In the genomic region with DNA sequence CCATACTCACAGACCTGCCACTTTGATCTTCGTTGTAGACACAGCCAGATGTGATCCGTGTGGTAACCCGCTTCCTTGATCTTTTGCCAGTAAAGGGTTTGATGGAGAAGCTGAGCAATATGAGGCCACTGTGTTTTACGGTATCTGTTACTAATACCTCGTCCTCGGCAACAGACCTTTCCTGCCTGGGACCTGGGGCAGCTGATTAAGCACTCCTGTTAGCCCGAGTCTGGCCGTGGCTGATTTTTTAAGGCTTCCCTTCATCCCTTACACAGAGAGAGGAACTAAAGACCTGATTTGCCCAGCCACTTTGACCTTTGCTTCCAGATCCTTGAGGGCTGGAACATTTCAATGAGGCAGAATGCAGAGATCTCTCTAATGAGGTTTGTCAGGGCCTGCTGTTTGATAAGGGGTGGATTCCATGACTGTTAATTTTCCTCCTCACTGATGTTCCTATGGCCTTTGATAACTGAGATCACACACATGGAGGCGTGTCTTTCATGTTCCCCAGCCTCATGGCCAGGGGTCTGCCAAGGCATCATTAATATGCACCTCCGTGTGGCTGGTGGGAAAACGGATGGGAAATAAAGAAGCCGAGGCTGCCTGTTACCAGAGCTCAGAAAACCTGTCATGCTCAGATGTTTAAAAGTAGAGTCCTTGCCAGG, we compare ENCODE assay signal across 18 mouse cellular contexts.
DNase-seq lines count a peak whose midpoint lies in the region; ATAC-seq and TF ChIP-seq lines count a peak whose summit lies in the region.
"Had no signal": no experiment of that assay in that cellular context is flagged by ENCODE, and none has a peak within 500 bp of the region (broad histone marks: within the 10 kb centered on the region; RNA-seq: fewer than 3 reads in every experiment).

No protein-coding gene starts in this region.

- no peaks in the 10 kb centered on the region for H3K36me3 ChIP-seq in heart, embryonic 15.5 days
- H3K36me3 ChIP-seq in heart, adult 2 months (ENCODE audit: control insufficient read depth, insufficient read depth, low read length) = no peaks in the 10 kb centered on the region
- no peaks in the 10 kb centered on the region for H3K36me3 ChIP-seq in embryonic facial prominence, embryonic 14.5 days (ENCODE audit: control insufficient read depth, insufficient read depth, low read length)
- H3K36me3 ChIP-seq: embryonic facial prominence, embryonic 15.5 days; limb, embryonic 15.5 days had no signal

- DNase-seq in heart, adult 2 months = no peak
- DNase-seq in embryo, embryonic 11 days = peak; percentile 42
- peak; percentile 35 for DNase-seq in embryonic facial prominence, embryonic 14.5 days (ENCODE audit: low spot score)
- peak; percentile 64 for DNase-seq in retina, embryonic 14.5 days (ENCODE audit: low spot score)
- DNase-seq in adrenal gland, adult 8-10 months = no peak
- no peak for DNase-seq in gastrocnemius, adult 2 months
- DNase-seq: cerebellum, adult 2 months; kidney, adult 2 months; kidney, postnatal 4 days; layer of hippocampus, postnatal 36 days; lung, adult 18-20 months; right cerebral cortex, postnatal 4 days; thymus, adult 2 months had no signal

- no peak; the same call in 1 of the 2 replicates for ATAC-seq in heart, embryonic 15.5 days (replicated peaks; ENCODE audit: insufficient number of reproducible peaks, insufficient read depth, low FRiP score, low read depth)
- no peak for ATAC-seq in embryonic facial prominence, embryonic 14.5 days (ENCODE audit: low read depth)
- ATAC-seq: activated CD4-positive, CD25-positive, alpha-beta regulatory T cell, adult 4 months had no signal

- WGBS in heart, embryonic 15.5 days = 24% methylated on average over 12 of the region's 12 CpGs
- 49% methylated on average over 12 of the region's 12 CpGs for WGBS in heart, adult 2 months
- WGBS in embryonic facial prominence, embryonic 14.5 days = 36% methylated on average over 12 of the region's 12 CpGs

- TF ChIP-seq EP300 in heart, adult 2 months (IDR thresholded peaks at IDR 0.05; ENCODE audit: insufficient read depth, low read depth, low read length) = no peak

- no peak overlapping the region; the same call in 1 of the 2 replicates for H3K27ac ChIP-seq in heart, embryonic 15.5 days
- no peak overlapping the region for H3K27ac ChIP-seq in heart, adult 2 months
- H3K27ac ChIP-seq in embryonic facial prominence, embryonic 14.5 days (replicated peaks; ENCODE audit: low read depth, low read length) = no peak overlapping the region
- no peak overlapping the region for H3K27ac ChIP-seq in gastrocnemius, adult 2 months
- H3K27ac ChIP-seq: embryonic facial prominence, embryonic 15.5 days; hindbrain, embryonic 14.5 days; limb, embryonic 15.5 days had no signal

- H3K27me3 ChIP-seq in heart, embryonic 15.5 days = no peaks in the 10 kb centered on the region
- no peaks in the 10 kb centered on the region for H3K27me3 ChIP-seq in heart, adult 2 months (ENCODE audit: control insufficient read depth, insufficient read depth, low read length)
- H3K27me3 ChIP-seq in embryonic facial prominence, embryonic 14.5 days (replicated peaks; ENCODE audit: control insufficient read depth, insufficient read depth, low read length) = no peaks in the 10 kb centered on the region
- H3K27me3 ChIP-seq: embryonic facial prominence, embryonic 15.5 days; limb, embryonic 15.5 days had no signal

- peaks cover 17% of the 10 kb centered on the region for H3K4me1 ChIP-seq in heart, embryonic 15.5 days (replicated peaks)
- no peaks in the 10 kb centered on the region for H3K4me1 ChIP-seq in heart, adult 2 months (ENCODE audit: control insufficient read depth, insufficient read depth, low read length)
- H3K4me1 ChIP-seq in embryonic facial prominence, embryonic 14.5 days (ENCODE audit: control insufficient read depth, insufficient read depth, low read length) = peaks cover 18% of the 10 kb centered on the region

- H3K9ac ChIP-seq in heart, embryonic 15.5 days = no peak overlapping the region
- H3K9ac ChIP-seq in heart, adult 2 months (ENCODE audit: low read depth, low read length) = no peak overlapping the region
- H3K9ac ChIP-seq in embryonic facial prominence, embryonic 14.5 days (ENCODE audit: low read depth, low read length) = no peak overlapping the region
- H3K9ac ChIP-seq: embryonic facial prominence, embryonic 15.5 days; hindbrain, embryonic 14.5 days; limb, embryonic 15.5 days had no signal

- no peak for TF ChIP-seq POLR2A in heart, adult 2 months (IDR thresholded peaks at IDR 0.05; ENCODE audit: insufficient read depth, low read depth, low read length)

- peak overlapping the region; percentile 45; the same call in 1 of the 2 replicates for H3K4me2 ChIP-seq in heart, embryonic 15.5 days
- H3K4me2 ChIP-seq in embryonic facial prominence, embryonic 14.5 days (ENCODE audit: low read depth, low read length) = no peak overlapping the region
- H3K4me2 ChIP-seq: embryonic facial prominence, embryonic 15.5 days; hindbrain, embryonic 14.5 days; limb, embryonic 15.5 days had no signal

- no peaks in the 10 kb centered on the region for H3K79me2 ChIP-seq in heart, adult 2 months (replicated peaks; ENCODE audit: control insufficient read depth, insufficient read depth, low read length)

- no peak for TF ChIP-seq CTCF in heart, adult 2 months (IDR thresholded peaks at IDR 0.05)
- no peak for TF ChIP-seq CTCF in gastrocnemius, adult 2 months (IDR thresholded peaks at IDR 0.05)

- intact Hi-C loops in heart, adult 2 months (cut with DNase I) = no loop called here
- intact Hi-C loops in gastrocnemius, adult 2 months (cut with DNase I) = no loop called here

- no peaks in the 10 kb centered on the region for H3K9me3 ChIP-seq in heart, embryonic 15.5 days (replicated peaks)
- H3K9me3 ChIP-seq in embryonic facial prominence, embryonic 14.5 days (ENCODE audit: control insufficient read depth, low read length) = no peaks in the 10 kb centered on the region
- H3K9me3 ChIP-seq: embryonic facial prominence, embryonic 15.5 days; limb, embryonic 15.5 days had no signal

- H3K4me3 ChIP-seq in heart, embryonic 15.5 days = no peak overlapping the region
- H3K4me3 ChIP-seq in heart, adult 2 months = no peak overlapping the region
- no peak overlapping the region for H3K4me3 ChIP-seq in embryonic facial prominence, embryonic 14.5 days (ENCODE audit: low read depth, low read length)
- H3K4me3 ChIP-seq in gastrocnemius, adult 2 months = no peak overlapping the region
- H3K4me3 ChIP-seq: embryonic facial prominence, embryonic 15.5 days; limb, embryonic 15.5 days had no signal

Comparison
In these comparisons a context has a peak if more than half of its experiments do, and no peak if none do; other contexts are left out.
1. DNase-seq: peak in embryo, embryonic 11 days (single experiment), embryonic facial prominence, embryonic 14.5 days (single experiment) and retina, embryonic 14.5 days (single experiment); none in heart, adult 2 months (0 of 2), adrenal gland, adult 8-10 months (single experiment) and gastrocnemius, adult 2 months (single experiment).